Mouse (Mus musculus): Measurements from ENCODE around the gene Hmcn1. TPM values are rescaled to one million over a fixed set of nuclear protein-coding genes. Genes with fewer than 3 reads are reported as not detected.

Hmcn1 gene
- polyA plus RNA-seq, 1 experiment, result 0.13 TPM

DNA sequence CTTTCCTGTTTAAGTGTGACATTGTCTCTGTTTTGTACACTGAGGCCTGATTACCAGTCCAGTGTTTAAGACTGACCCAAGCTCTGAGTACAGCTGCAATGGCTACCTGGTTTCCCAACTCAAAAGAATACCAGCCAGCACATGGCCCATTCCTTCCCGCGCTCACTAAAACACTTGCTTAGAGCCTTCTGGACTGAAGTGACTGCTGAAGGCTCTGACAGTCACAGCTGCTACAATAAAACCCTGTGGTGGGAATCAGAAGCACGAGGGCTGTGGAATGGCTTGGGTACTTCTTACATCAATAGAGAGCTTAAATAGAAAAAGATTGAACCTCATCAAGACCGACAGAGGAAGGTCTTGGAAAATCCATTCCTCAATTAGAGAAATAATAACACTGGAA, 286.7 kb downstream of the Hmcn1 start:
- Histone ChIP-seq H3K4me3 (ENCODE audit: insufficient read depth, poor library complexity, severe bottlenecking) (no peak overlapping the region), H3K36me3 (ENCODE audit: control insufficient read depth, insufficient read depth) (no peaks in the 10 kb centered on the region), H3ac (ENCODE audit: control insufficient read depth, insufficient read length, low read depth) (no peak overlapping the region), H3K27me3 (ENCODE audit: control insufficient read depth, insufficient read depth, insufficient read length) (no peaks in the 10 kb centered on the region), H3K79me2 (ENCODE audit: control insufficient read depth, insufficient read depth) (no peaks in the 10 kb centered on the region), H3K79me3 (ENCODE audit: low read depth) (no peaks in the 10 kb centered on the region)
- no peak for TF ChIP-seq CTCF (IDR thresholded peaks at IDR 0.05; ENCODE audit: control insufficient read depth, insufficient read depth, insufficient read length)
- no peak for TF ChIP-seq MYOD1 (IDR thresholded peaks at IDR 0.05; ENCODE audit: control insufficient read depth, insufficient read length, low read depth)
- TF ChIP-seq CEBPB (IDR thresholded peaks at IDR 0.05; ENCODE audit: low read depth), result no peak
- TF ChIP-seq FOSL1 (IDR thresholded peaks at IDR 0.05; ENCODE audit: insufficient read depth, low read length, poor library complexity, severe bottlenecking), result no peak
- TF ChIP-seq MAX (IDR thresholded peaks at IDR 0.05), result no peak

DNA sequence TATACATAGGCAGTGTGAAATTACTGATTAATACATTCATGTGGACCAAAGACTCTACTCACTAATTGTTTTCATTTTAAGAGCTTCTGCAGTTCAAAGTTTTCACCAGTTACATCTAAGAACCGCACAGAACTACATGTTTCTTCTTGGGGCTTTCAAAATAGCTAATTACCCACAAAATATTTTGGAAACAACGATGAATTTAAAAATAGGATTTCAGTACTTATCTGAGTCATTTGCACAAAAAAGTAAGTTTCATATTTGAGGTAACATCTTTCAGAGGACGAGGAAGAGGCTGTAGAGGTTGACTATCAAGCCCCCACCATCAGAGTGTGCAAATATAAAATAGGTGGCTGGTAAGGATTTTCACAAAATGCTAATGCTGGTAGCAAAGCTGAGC, 295.5 kb downstream of the Hmcn1 start:
- no peaks in the 10 kb centered on the region for H3K27me3 ChIP-seq (ENCODE audit: control insufficient read depth, insufficient read depth, insufficient read length)
- TF ChIP-seq MYOD1 (IDR thresholded peaks at IDR 0.05; ENCODE audit: control insufficient read depth, insufficient read length, low read depth) (no peak), MAX (IDR thresholded peaks at IDR 0.05) (no peak), USF1 (IDR thresholded peaks at IDR 0.05; ENCODE audit: low read depth) (no peak), MYOG (IDR thresholded peaks at IDR 0.05; ENCODE audit: control insufficient read depth, extremely low read depth, insufficient read length) (no peak), CTCF (IDR thresholded peaks at IDR 0.05; ENCODE audit: control insufficient read depth, insufficient read depth, insufficient read length) (no peak), CEBPB (IDR thresholded peaks at IDR 0.05; ENCODE audit: low read depth) (no peak), FOSL1 (IDR thresholded peaks at IDR 0.05; ENCODE audit: insufficient read depth, low read length, poor library complexity, severe bottlenecking) (no peak)
- H3K79me3 ChIP-seq (ENCODE audit: low read depth), result no peaks in the 10 kb centered on the region
- H3K4me3 ChIP-seq (ENCODE audit: insufficient read depth, poor library complexity, severe bottlenecking), result no peak overlapping the region
- no peak overlapping the region for H3ac ChIP-seq (ENCODE audit: control insufficient read depth, insufficient read length, low read depth)
- H3K36me3 ChIP-seq (ENCODE audit: control insufficient read depth, insufficient read depth), result no peaks in the 10 kb centered on the region
- H3K79me2 ChIP-seq (ENCODE audit: control insufficient read depth, insufficient read depth), result no peaks in the 10 kb centered on the region

DNA sequence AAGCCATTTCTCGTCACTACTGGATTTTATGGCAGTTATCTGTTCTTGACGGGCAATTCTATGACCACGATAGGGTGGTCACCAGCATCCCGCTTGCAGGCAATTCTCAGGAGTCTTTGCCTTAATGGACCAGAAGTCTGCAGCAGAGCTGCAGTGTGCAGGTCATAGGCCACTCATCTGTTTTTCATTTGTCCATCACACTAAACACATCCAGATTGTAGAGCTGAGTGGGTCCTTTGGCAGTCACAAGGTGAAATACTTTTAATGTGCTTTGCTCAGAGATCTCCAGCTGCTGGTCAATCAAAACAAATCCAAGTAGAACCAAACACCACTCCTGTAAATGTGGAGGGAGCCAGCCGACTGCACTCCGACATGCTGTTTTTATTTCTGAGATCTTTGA, 311.2 kb downstream of the Hmcn1 start:
- no peak overlapping the region for H3ac ChIP-seq (ENCODE audit: control insufficient read depth, insufficient read length, low read depth)
- no peaks in the 10 kb centered on the region for H3K27me3 ChIP-seq (ENCODE audit: control insufficient read depth, insufficient read depth, insufficient read length)
- H3K36me3 ChIP-seq (ENCODE audit: control insufficient read depth, insufficient read depth), result no peaks in the 10 kb centered on the region
- TF ChIP-seq USF1 (IDR thresholded peaks at IDR 0.05; ENCODE audit: low read depth) (no peak), MYOG (IDR thresholded peaks at IDR 0.05; ENCODE audit: control insufficient read depth, extremely low read depth, insufficient read length) (no peak), CTCF (IDR thresholded peaks at IDR 0.05; ENCODE audit: control insufficient read depth, insufficient read depth, insufficient read length) (no peak), MAX (IDR thresholded peaks at IDR 0.05) (no peak), FOSL1 (IDR thresholded peaks at IDR 0.05; ENCODE audit: insufficient read depth, low read length, poor library complexity, severe bottlenecking) (no peak), CEBPB (IDR thresholded peaks at IDR 0.05; ENCODE audit: low read depth) (no peak)
- H3K4me3 ChIP-seq (ENCODE audit: insufficient read depth, poor library complexity, severe bottlenecking), result no peak overlapping the region
- H3K79me3 ChIP-seq (ENCODE audit: low read depth), result no peaks in the 10 kb centered on the region
- no peaks in the 10 kb centered on the region for H3K79me2 ChIP-seq (ENCODE audit: control insufficient read depth, insufficient read depth)

DNA sequence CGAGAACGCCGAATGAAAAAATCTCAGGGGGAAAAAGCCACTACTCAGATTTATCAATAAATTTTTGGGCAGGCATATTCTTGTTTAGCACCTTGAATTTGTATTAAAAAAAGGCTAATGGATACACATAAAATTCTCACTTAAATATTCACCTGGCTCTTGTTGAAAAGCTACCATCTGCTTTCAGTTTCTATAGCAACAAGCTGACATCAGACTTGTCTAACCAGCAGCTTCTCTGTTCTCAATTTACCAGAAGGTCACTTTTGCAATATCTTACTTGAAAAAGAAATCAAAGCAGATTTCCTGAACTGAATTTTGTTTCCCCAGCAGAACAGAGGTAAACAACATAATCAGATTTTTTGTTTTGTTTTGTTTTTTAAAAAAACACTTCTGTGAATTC, 311.8 kb downstream of the Hmcn1 start:
- Histone ChIP-seq H3K36me3 (ENCODE audit: control insufficient read depth, insufficient read depth) (no peaks in the 10 kb centered on the region), H3K79me3 (ENCODE audit: low read depth) (no peaks in the 10 kb centered on the region), H3ac (ENCODE audit: control insufficient read depth, insufficient read length, low read depth) (no peak overlapping the region), H3K79me2 (ENCODE audit: control insufficient read depth, insufficient read depth) (no peaks in the 10 kb centered on the region), H3K27me3 (ENCODE audit: control insufficient read depth, insufficient read depth, insufficient read length) (no peaks in the 10 kb centered on the region), H3K4me3 (ENCODE audit: insufficient read depth, poor library complexity, severe bottlenecking) (no peak overlapping the region)
- TF ChIP-seq MAX (IDR thresholded peaks at IDR 0.05), result no peak
- TF ChIP-seq CTCF (IDR thresholded peaks at IDR 0.05; ENCODE audit: control insufficient read depth, insufficient read depth, insufficient read length), result no peak
- TF ChIP-seq MYOD1 (IDR thresholded peaks at IDR 0.05; ENCODE audit: control insufficient read depth, insufficient read length, low read depth), result no peak
- no peak for TF ChIP-seq USF1 (IDR thresholded peaks at IDR 0.05; ENCODE audit: low read depth)
- no peak for TF ChIP-seq MYOG (IDR thresholded peaks at IDR 0.05; ENCODE audit: control insufficient read depth, extremely low read depth, insufficient read length)
- no peak for TF ChIP-seq CEBPB (IDR thresholded peaks at IDR 0.05; ENCODE audit: low read depth)
- TF ChIP-seq FOSL1 (IDR thresholded peaks at IDR 0.05; ENCODE audit: insufficient read depth, low read length, poor library complexity, severe bottlenecking), result no peak

DNA sequence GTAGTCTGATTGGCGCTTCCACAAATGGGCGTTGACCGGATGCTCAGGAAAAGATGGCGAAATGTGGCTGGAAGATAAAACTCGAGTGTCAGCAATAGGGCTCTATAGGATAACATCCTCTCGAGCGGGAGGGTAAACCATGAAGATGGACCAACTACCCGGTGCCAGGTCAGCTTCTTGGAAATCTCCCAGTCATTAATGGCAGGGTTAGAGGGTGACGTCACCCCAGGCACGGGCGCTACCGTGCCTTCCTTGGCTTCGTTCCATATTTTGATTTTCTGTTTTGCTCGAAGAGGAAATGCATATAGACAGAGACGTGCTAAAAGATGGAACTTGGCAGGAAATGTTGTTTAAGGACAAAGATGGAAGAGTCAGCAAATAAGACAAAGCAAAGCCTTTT, 312.2 kb downstream of the Hmcn1 start:
- no peak overlapping the region for H3K4me3 ChIP-seq (ENCODE audit: insufficient read depth, poor library complexity, severe bottlenecking)
- TF ChIP-seq USF1 (IDR thresholded peaks at IDR 0.05; ENCODE audit: low read depth), result no peak
- no peak for TF ChIP-seq CEBPB (IDR thresholded peaks at IDR 0.05; ENCODE audit: low read depth)
- TF ChIP-seq MYOG (IDR thresholded peaks at IDR 0.05; ENCODE audit: control insufficient read depth, extremely low read depth, insufficient read length), result no peak
- TF ChIP-seq MYOD1 (IDR thresholded peaks at IDR 0.05; ENCODE audit: control insufficient read depth, insufficient read length, low read depth), result no peak
- TF ChIP-seq FOSL1 (IDR thresholded peaks at IDR 0.05; ENCODE audit: insufficient read depth, low read length, poor library complexity, severe bottlenecking), result no peak
- TF ChIP-seq CTCF (IDR thresholded peaks at IDR 0.05; ENCODE audit: control insufficient read depth, insufficient read depth, insufficient read length), result no peak
- no peak for TF ChIP-seq MAX (IDR thresholded peaks at IDR 0.05)
- no peaks in the 10 kb centered on the region for H3K79me2 ChIP-seq (ENCODE audit: control insufficient read depth, insufficient read depth)
- H3K36me3 ChIP-seq (ENCODE audit: control insufficient read depth, insufficient read depth), result no peaks in the 10 kb centered on the region
- H3K27me3 ChIP-seq (ENCODE audit: control insufficient read depth, insufficient read depth, insufficient read length), result no peaks in the 10 kb centered on the region
- H3K79me3 ChIP-seq (ENCODE audit: low read depth), result no peaks in the 10 kb centered on the region
- H3ac ChIP-seq (ENCODE audit: control insufficient read depth, insufficient read length, low read depth), result no peak overlapping the region

DNA sequence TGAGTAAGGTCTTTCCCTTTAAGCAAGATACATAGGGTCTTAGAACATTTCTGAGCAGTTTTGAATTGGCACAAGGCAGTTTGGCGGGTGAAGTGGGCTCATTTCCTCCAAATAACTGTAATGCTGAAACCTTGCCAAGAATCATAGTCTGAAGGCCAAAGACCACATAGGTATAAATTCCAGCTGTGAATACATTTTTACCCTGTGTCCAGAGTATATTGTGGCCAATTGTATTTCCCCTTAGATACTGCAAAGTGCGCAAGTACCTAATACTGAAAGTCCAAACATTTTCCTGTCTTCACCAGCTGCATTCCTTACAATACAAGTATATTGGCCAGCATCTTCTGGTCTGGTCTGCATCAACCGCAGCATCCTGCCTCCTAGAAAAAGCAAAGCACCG, 312.9 kb downstream of the Hmcn1 start:
- Histone ChIP-seq H3K27me3 (ENCODE audit: control insufficient read depth, insufficient read depth, insufficient read length) (no peaks in the 10 kb centered on the region), H3K79me3 (ENCODE audit: low read depth) (no peaks in the 10 kb centered on the region), H3K4me3 (ENCODE audit: insufficient read depth, poor library complexity, severe bottlenecking) (no peak overlapping the region), H3K79me2 (ENCODE audit: control insufficient read depth, insufficient read depth) (no peaks in the 10 kb centered on the region), H3ac (ENCODE audit: control insufficient read depth, insufficient read length, low read depth) (no peak overlapping the region), H3K36me3 (ENCODE audit: control insufficient read depth, insufficient read depth) (no peaks in the 10 kb centered on the region)
- TF ChIP-seq MAX (IDR thresholded peaks at IDR 0.05), result no peak
